Mouse (Mus musculus): ENCODE measurements around the gene Oxld1.

Oxld1 gene

GRCm38 (mm10) chr11:120457772-120458751 is at the start of gene Oxld1, which contains the start of gene Ccdc137:
TSS of gene Oxld1 (minus strand) at chr11:120458068.
TSS of gene Ccdc137 (plus strand) at chr11:120458115.
- DNase-seq = peak; percentile 76

GRCm38 (mm10) chr11:120506899-120507298 is 49.0 kb upstream of the Oxld1 start:
- DNase-seq = no peak

GRCm38 (mm10) chr11:120505661-120506060 is 47.8 kb upstream of the Oxld1 start:
- no peak for DNase-seq

GRCm38 (mm10) chr11:120501701-120502100 is 43.8 kb upstream of the Oxld1 start:
- DNase-seq = no peak

GRCm38 (mm10) chr11:120501018-120501417 is 43.1 kb upstream of the Oxld1 start:
- DNase-seq = no peak

GRCm38 (mm10) chr11:120500357-120500756 is 42.5 kb upstream of the Oxld1 start:
- no peak for DNase-seq

GRCm38 (mm10) chr11:120499894-120500293 is 42.0 kb upstream of the Oxld1 start:
- DNase-seq = no peak

GRCm38 (mm10) chr11:120498891-120499290 is 41.0 kb upstream of the Oxld1 start:
- no peak for DNase-seq

- no peak for DNase-seq
Measured at GRCm38 (mm10) chr11:120498226-120498625, 40.4 kb upstream of the Oxld1 start.

GRCm38 (mm10) chr11:120497436-120497835 is 39.6 kb upstream of the Oxld1 start:
- no peak for DNase-seq

- DNase-seq = no peak
Measured at GRCm38 (mm10) chr11:120493911-120494310, 36.0 kb upstream of the Oxld1 start.

- DNase-seq = no peak
Measured at GRCm38 (mm10) chr11:120493351-120493750, 35.5 kb upstream of the Oxld1 start.

GRCm38 (mm10) chr11:120492878-120493203 is 35.0 kb upstream of the Oxld1 start:
- DNase-seq = no peak

- peak; percentile 26 for DNase-seq
Measured at GRCm38 (mm10) chr11:120492024-120492877, 34.4 kb upstream of the Oxld1 start.

GRCm38 (mm10) chr11:120491317-120492023 is 33.6 kb upstream of the Oxld1 start, which contains the start of gene Slc25a10:
TSS of gene Slc25a10 (plus strand) at chr11:120491840.
- peak; percentile 84 for DNase-seq

GRCm38 (mm10) chr11:120490291-120491046 is 32.6 kb upstream of the Oxld1 start:
- no peak for DNase-seq

GRCm38 (mm10) chr11:120489054-120489761 is 31.3 kb upstream of the Oxld1 start:
- no peak for DNase-seq

- DNase-seq = no peak
Measured at GRCm38 (mm10) chr11:120488516-120488915, 30.6 kb upstream of the Oxld1 start.

- DNase-seq = no peak
Measured at GRCm38 (mm10) chr11:120485251-120485650, 27.4 kb upstream of the Oxld1 start.

- DNase-seq = peak; percentile 88
Measured at GRCm38 (mm10) chr11:120484265-120484981, 26.6 kb upstream of the Oxld1 start, which contains the start of gene Mrpl12. TSS of gene Mrpl12 (plus strand) at chr11:120484613.

Data from right cerebral cortex, postnatal 14 days (tissue).